Mouse (Mus musculus) olfactory bulb, adult 2 months (tissue): ENCODE data around the gene Lrrc8b.

Experiments used
- CTCF ChIP-seq: fragments of 200-500 bp; IDR thresholded peaks from 2 replicates; pipeline ENCODE4 v1.5.1; 2012; ENCODE audit warnings: low read depth, mild to moderate bottlenecking, low read length, moderate library complexity; ENCODE audit not compliant: insufficient read depth
- POLR2A ChIP-seq: fragments of 200-500 bp; IDR thresholded peaks from 2 replicates; pipeline ENCODE4 v1.6.1; 2012; ENCODE audit warnings: mild to moderate bottlenecking, low read depth, low read length, moderate library complexity; ENCODE audit not compliant: insufficient read depth

GRCm38 (mm10) chr5:105407661-105408060 lies 7.9 kb upstream of the Lrrc8b start:
- TF ChIP-seq CTCF = no peak
- no peak for TF ChIP-seq POLR2A
